Mouse (Mus musculus) left cerebral cortex, postnatal 14 days (tissue): ENCODE results near the gene Rufy1. TPM values are rescaled to one million over a fixed set of nuclear protein-coding genes. Genes with fewer than 3 reads are reported as not detected.
"Not testable (repeated sequence)": the region's sequence is repeated elsewhere in the genome, so short reads cannot be mapped to it uniquely, and the experiment has no call there.

ENCODE experiments used
- DNase-seq, 2 experiments: peaks; one replicate each; pipeline ENCODE4 v3.0.0; 2021 to 2022; ENCODE audit warnings: low spot score in 2 of 2, mixed read lengths in 1 of 2
- intact Hi-C: fragments of 180-260 bp; cut with DNase I; formaldehyde crosslinking; loops from one replicate; pipeline ENCODE4 v1.15.1; 2025
- microRNA-seq, 2 experiments: library from miRNA; unstranded; fragments of <30 nt; microRNA quantifications; one replicate each; pipeline ENCODE4 v1.2.0; 2022
- total RNA-seq, 2 experiments: library from RNA; stranded (reverse); gene quantifications; 2 replicates each; pipeline ENCODE4 v1.2.3; 2021

The Rufy1 gene
- total RNA-seq, 2 experiments from 2014 or later, result 25.5 to 25.8 TPM

DNA sequence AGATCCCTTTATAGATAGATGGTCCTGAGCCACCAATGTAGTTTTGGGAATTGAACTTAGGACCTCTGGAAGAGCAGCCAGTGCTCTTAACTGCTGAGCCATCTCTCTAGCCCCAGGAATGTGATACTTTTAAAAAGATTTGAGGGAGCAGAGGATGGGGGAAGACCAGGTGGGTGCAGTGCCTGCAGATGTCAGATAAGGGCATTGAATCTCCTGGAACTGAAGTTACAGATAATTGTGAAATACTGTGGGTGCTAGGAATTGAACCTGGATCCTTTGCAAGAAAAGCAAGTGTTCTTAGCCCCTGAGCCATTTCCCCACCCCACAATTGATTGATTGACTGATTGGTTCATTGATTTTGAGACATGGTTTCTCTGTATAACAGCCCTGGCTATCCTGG is 65.6 kb downstream of the Rufy1 start:
- DNase-seq, result no peak
- intact Hi-C loops, result no loop called here

DNA sequence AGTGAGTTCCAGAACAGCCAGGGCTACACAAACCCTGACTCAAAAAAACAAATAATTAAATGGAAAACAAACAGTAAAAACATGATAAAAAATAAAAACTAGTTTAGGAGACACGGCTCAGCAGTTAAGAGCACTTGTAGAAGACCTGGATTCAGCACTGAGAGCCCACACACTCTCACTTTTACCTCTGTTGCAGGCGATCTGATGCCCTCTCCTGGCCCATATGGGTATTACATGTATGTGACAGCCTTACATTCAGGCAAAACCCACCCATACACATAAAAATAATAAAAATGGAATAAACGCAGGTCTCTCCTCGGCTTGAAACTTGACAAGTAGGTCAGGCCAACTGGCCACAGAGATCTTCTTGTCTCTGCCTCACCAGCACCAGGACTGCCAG is 66.4 kb downstream of the Rufy1 start:
- peak; percentile 91 to 92 for DNase-seq
- intact Hi-C loops, result loop anchor here (5.0 kb wide), 3 partner anchors 37 to 127 kb away; partner anchors contain the start of genes Canx and Ltc4s

DNA sequence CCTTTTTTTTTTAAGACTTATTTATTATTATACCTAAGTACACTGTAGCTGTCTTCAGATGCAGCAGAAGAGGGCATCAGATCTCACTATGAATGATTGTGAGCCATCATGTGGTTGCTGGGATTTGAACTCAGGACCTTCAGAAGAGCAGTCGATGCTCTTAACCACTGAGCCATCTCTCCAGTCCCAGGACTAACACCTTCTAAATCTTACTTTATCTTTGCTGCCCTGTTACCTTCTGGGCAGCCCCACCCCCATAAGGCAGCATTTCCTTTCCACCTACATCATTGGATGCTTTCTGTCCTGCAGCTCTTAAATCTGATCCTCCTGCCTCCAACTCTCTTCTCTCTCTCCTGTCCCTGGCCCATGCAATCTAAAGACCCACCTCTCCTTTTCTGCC is 69.6 kb downstream of the Rufy1 start:
- DNase-seq, result not testable (repeated sequence)
- intact Hi-C loops, result loop anchor here (5.0 kb wide), 3 partner anchors 34 to 124 kb away; partner anchors contain the start of genes Canx and Ltc4s

DNA sequence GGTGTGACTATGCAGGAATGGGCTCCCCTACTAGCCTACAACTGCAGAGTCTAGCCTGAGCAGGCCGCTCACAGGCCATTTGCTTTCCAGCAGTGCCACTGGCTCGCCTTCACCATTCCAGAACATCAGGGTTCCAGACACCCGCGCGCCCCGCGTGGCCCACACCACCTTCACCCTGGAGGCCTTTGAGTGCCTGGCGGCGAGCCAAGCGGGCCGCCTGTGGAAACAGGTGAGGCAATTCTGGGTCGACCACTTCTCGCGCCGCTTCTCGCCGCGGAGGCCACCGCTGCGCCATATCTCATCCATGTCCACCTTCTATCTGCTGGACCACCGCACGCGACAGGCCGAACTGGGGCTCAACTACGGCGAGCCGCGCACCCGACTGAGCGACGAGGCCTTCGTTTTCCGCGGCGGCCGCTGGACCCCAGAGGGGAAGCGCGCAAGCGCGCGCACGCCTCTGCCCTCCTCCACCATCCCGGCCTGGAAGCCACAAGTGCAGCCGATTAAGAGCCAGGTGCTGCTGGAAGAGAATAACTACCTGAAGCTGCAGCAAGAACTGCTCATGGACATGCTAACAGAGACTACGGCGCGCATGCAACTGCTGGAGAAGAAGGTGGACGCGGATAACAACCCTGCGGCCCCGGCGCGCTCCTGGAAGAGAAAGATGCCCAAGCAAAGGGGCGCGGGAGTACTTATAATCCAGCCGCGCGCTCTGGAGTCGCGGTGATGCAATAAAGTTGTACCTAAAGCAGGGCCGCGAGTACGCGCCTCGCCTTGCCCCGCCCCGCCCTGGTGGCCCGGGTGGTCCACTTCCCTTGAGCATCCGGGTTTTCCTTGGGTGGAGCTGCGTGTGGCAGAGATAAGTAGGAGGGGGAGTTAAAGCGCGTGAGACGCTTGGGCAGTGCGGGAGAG is 71.7 kb downstream of the Rufy1 start:
- intact Hi-C loops, result no loop called here
- DNase-seq, result peak; percentile 57 to 82

DNA sequence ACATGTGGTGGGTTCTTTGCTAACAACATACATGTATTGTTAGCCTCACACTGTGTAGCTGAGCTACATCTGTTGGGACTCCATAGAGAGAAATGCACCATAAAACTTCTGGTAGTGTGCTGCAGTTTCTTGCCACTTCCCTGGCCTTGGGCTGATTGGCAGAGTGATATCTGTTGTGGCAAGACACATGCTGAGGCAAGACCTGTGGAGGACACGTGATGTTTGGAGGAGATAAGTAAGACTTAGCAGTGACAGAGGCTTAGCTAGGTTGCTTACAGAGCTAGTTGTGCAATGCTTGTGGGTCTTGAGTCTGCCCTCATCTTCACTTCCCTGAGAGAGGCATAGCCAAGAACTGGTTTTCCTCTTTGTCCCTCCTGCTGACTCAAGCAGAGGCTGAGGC is 75.5 kb downstream of the Rufy1 start:
- DNase-seq, result no peak
- intact Hi-C loops, result no loop called here

DNA sequence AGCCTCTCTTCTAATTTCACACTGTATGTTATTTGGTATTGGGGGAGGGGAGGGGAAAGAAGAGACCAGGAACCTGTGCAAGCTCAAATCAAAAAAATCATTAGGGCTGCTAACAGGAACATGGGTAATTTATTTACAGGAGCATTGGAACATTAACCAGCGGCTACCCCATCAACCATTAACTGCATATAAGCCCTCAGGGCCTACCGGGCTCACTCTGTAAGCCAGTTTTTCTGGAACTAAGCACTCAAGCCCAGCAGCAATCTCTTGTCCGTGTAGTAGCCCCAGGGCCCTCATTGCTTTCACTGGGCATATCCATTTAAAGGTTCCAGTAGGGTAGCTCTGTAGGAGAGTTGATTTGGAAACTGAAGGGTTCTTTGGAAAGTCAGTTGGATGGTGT is 76.1 kb downstream of the Rufy1 start:
- no peak for DNase-seq
- intact Hi-C loops, result no loop called here

DNA sequence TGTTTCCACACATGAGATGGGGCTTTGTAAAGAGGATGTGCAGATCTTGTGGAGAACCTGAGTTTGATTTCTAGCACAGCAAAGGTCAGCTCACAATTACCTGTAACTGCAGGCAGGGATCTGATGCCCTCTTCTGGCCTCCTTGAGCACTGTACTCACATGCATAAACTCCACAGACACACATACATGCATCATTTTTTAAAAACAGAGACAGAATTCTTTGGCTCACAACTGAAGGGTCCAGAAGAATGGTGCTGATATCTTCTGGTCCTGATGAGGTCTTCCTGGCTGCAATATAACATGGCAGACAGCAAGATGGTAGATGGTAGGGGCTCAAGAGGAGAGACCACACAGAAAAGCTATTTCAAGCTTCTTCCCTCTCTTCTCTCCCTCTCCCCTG is 76.8 kb downstream of the Rufy1 start, which contains the start of gene Cby3:
TSS of gene Cby3 (plus strand) at position 301 of the 400 bp plus-strand sequence.
- intact Hi-C loops, result no loop called here
- DNase-seq, result no peak

DNA sequence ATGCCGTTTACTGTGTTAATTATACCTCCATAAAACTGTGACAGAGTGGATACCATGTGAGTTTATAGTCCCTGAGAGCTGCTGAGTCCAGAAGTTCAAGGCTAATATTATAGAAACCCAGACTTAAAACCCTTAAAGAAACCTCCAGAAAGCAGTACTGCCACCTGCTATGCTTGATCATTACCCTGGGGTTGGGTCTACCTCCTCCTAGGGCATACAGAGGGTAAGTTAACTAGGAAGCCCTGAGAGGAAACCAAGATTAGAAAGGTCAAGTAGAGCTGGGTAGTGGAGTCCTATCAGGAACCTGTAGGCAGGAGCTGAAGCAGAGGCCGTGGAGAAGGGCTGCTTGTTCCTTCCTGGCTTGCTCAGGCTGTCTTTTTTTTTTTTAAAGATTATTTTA is 78.7 kb downstream of the Rufy1 start:
- intact Hi-C loops, result no loop called here
- no peak for DNase-seq

DNA sequence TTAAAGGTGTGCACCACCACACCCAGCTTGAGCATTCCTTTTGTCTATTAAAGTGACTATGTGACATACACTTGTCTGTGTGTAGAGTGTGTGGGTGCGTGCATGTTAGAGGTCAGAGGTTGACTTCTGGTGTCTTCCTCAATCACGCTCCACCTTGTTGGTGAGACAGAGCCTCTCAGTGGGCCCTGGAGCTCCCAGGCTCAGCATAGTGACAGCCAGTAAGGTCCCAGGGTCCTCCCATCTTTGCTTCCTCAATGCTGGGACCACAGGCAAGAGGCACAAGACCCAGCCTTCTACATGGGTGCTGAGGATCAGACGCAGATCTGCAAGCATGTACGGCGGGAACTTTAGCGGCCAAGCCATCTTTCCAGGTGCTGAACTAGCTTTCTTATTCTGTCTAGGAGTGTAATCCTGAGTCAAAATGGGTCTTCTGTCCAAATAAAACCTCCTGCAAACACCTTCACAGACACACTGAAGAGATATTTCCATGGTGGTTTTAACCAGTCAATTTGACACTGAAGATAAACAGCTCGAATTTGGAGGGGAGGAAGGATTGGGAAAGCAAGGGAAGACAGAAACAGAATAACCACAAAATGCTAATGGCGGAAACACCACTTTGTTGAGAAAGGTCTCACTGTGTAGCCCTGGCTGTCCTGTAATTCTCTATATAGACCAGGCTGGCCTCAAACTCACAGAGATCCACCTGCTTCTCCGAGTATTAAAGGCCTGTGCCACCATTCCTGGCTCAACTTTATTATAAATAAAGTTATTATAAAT is 84.5 kb downstream of the Rufy1 start:
- intact Hi-C loops, result no loop called here
- DNase-seq, result no peak

DNA sequence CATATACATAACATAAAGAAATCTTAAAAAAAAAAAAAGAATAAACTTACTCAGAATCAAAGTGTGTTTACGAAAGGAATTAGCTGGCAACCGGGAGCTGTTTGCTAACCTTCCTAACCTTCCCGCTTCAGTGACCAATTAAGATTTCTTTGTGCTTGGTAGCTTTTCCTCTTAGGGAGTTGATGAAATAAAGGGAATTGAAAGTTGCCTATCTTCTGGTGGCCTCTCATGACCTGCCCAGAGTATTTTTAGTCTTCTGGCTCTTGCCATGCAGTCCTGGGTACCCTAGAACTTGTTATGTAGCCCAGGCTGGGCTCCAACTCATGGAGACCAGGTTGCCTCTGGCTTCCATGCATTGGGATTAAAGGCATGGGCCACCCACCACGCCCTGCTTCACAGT is 85.4 kb downstream of the Rufy1 start:
- no peak for DNase-seq
- intact Hi-C loops, result no loop called here

Small RNA genes lying within 50 kb of the gene (microRNA-seq; reads per million reads assigned to microRNA genes)
- gene Mir804, result 0 reads per million in 2 experiments

Other genes with a start within 250 kb of the Rufy1 start
- gene Sqstm1, start 220.3 kb downstream of the Rufy1 start, total RNA-seq, result 100 to 1,000 TPM; 394 to 430 TPM
- gene Mgat4b, start 220.2 kb downstream of the Rufy1 start, total RNA-seq, result 100 to 1,000 TPM in 1 of 2 experiments, 10 to 100 TPM in 1; 97.3 to 100 TPM
- 10 to 100 TPM; 11.4 to 11.6 TPM for gene Ltc4s, start 192.5 kb downstream of the Rufy1 start, total RNA-seq
- 1 to 10 TPM; 8.8 to 8.9 TPM for gene Maml1, start 138.8 kb downstream of the Rufy1 start, total RNA-seq
- gene Canx, start 105.5 kb downstream of the Rufy1 start, total RNA-seq, result 100 to 1,000 TPM; 404 to 407 TPM
- not detected for gene Cby3, start 76.7 kb downstream of the Rufy1 start, total RNA-seq
- 100 to 1,000 TPM; 201 to 225 TPM for gene Hnrnph1, start 54.1 kb downstream of the Rufy1 start, total RNA-seq
- 10 to 100 TPM; 12.3 to 13.2 TPM for gene Adamts2, start 171.0 kb upstream of the Rufy1 start, total RNA-seq